Mouse (Mus musculus): Measurements from ENCODE around the gene Zfp784.
"Not testable (repeated sequence)": the region's sequence is repeated elsewhere in the genome, so short reads cannot be mapped to it uniquely, and the experiment has no call there.

Gene Zfp784

GRCm38 (mm10) chr7:5038109-5038732 lies at the start of gene Zfp784:
Gene Zfp784 (minus strand): TSS chr7:5038446.
- DNase-seq = peak; percentile 94

- DNase-seq = peak; percentile 59
These were observed 49.6 kb upstream of the Zfp784 start for GRCm38 (mm10) chr7:5087886-5088285.

- DNase-seq = no peak
These were observed 48.7 kb upstream of the Zfp784 start for GRCm38 (mm10) chr7:5086921-5087440.

GRCm38 (mm10) chr7:5085512-5085911 lies 47.3 kb upstream of the Zfp784 start:
- DNase-seq = no peak

GRCm38 (mm10) chr7:5083325-5084105 lies 45.3 kb upstream of the Zfp784 start:
- peak; percentile 76 for DNase-seq

- DNase-seq = no peak
These were observed 43.7 kb upstream of the Zfp784 start for GRCm38 (mm10) chr7:5081939-5082338.

GRCm38 (mm10) chr7:5081241-5081640 lies 43.0 kb upstream of the Zfp784 start:
- no peak for DNase-seq

- DNase-seq = no peak
These were observed 42.6 kb upstream of the Zfp784 start for GRCm38 (mm10) chr7:5080815-5081214.

- peak; percentile 94 for DNase-seq
These were observed 41.9 kb upstream of the Zfp784 start, which contains the start of gene Epn1 for GRCm38 (mm10) chr7:5080010-5080751. Gene Epn1 (plus strand): TSS chr7:5080235.

- not testable (repeated sequence) for DNase-seq
These were observed 41.2 kb upstream of the Zfp784 start for GRCm38 (mm10) chr7:5079365-5080009.

- DNase-seq = no peak
These were observed 38.7 kb upstream of the Zfp784 start for GRCm38 (mm10) chr7:5076931-5077330.

- no peak for DNase-seq
These were observed 36.7 kb upstream of the Zfp784 start for GRCm38 (mm10) chr7:5074984-5075383.

GRCm38 (mm10) chr7:5073586-5073985 lies 35.3 kb upstream of the Zfp784 start:
- no peak for DNase-seq

- DNase-seq = no peak
These were observed 26.6 kb upstream of the Zfp784 start for GRCm38 (mm10) chr7:5064886-5065285.

GRCm38 (mm10) chr7:5062360-5063001 lies 24.2 kb upstream of the Zfp784 start:
- DNase-seq = no peak

- peak; percentile 92 for DNase-seq
These were observed 23.6 kb upstream of the Zfp784 start, which contains the start of gene U2af2 for GRCm38 (mm10) chr7:5061774-5062359. Gene U2af2 (plus strand): TSS chr7:5062143.

GRCm38 (mm10) chr7:5060944-5061773 lies 22.9 kb upstream of the Zfp784 start:
- DNase-seq = peak; percentile 97

GRCm38 (mm10) chr7:5060239-5060731 lies 22.0 kb upstream of the Zfp784 start:
- peak; percentile 85 for DNase-seq

GRCm38 (mm10) chr7:5059421-5059820 lies 21.2 kb upstream of the Zfp784 start:
- DNase-seq = no peak

GRCm38 (mm10) chr7:5058631-5059030 lies 20.4 kb upstream of the Zfp784 start:
- no peak for DNase-seq

- no peak for DNase-seq
These were observed 19.6 kb upstream of the Zfp784 start for GRCm38 (mm10) chr7:5057804-5058203.

Data from kidney, adult 11 months (tissue).